Mouse (Mus musculus): ENCODE results near the gene Hsf3. TPM values are rescaled to one million over a fixed set of nuclear protein-coding genes. Genes with fewer than 3 reads are reported as not detected.

The Hsf3 gene
- polyA plus RNA-seq, 1 experiment: not detected

DNA sequence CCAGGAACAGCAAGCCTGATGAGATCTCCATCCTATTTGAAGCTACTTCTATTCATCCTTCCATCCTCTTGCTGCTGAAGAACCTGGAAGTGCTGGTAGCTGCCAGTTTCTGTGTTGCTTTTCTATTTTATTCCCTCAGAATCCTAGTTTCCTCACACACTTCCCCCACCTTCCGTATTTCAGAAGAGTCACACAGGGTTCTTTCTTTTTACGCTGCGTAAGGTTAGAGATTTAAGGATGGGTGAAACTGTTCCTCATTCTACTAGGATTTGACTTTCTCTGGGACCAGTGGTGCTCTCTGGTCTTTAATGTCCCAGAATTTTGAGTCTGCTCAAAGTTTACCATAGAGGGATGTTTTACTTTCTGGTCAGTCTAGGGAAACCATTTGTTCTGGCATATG lies 162.8 kb downstream of the Hsf3 start, which contains the start of gene Vsig4:
Gene Vsig4 (minus strand): TSS at position 101 of the 400 bp plus-strand sequence.
- WGBS: 94% methylated on average over 3 of the region's 3 CpGs
- H3K4me3 ChIP-seq (ENCODE audit: insufficient read depth, low read depth, low read length): no peak within 1 kb of the TSS

GRCm38 (mm10) chrX:96256509-96256908 lies 199.6 kb downstream of the Hsf3 start:
- Histone ChIP-seq H3K4me1 (ENCODE audit: control insufficient read depth, insufficient read depth, low read length) (no peaks in the 10 kb centered on the region), H3K4me3 (ENCODE audit: insufficient read depth, low read depth, low read length) (no peak overlapping the region), H3K27ac (ENCODE audit: insufficient read depth, low read depth, low read length) (no peak overlapping the region)
- TF ChIP-seq POLR2A (IDR thresholded peaks at IDR 0.05; ENCODE audit: insufficient read depth, low read depth, low read length) (no peak), CTCF (IDR thresholded peaks at IDR 0.05; ENCODE audit: insufficient read depth, low read depth, low read length) (no peak)

More for the DNA sequence above, 162.8 kb downstream of the Hsf3 start, which contains the start of gene Vsig4:
- no peaks in the 10 kb centered on the region for H3K4me1 ChIP-seq (ENCODE audit: control insufficient read depth, insufficient read depth, low read length)
- TF ChIP-seq POLR2A (IDR thresholded peaks at IDR 0.05; ENCODE audit: insufficient read depth, low read depth, low read length): no peak
- no peak for TF ChIP-seq CTCF (IDR thresholded peaks at IDR 0.05; ENCODE audit: insufficient read depth, low read depth, low read length)
- H3K27ac ChIP-seq (ENCODE audit: insufficient read depth, low read depth, low read length): no peak within 1 kb of the TSS

Other genes with a start within 250 kb of the Hsf3 start
- not detected in 2 replicates for gene Vsig4, start 162.9 kb downstream of the Hsf3 start, polyA plus RNA-seq (2012; ENCODE audit: insufficient read depth, insufficient read length, low replicate concordance, missing spikeins)
- not detected in 2 replicates for gene Heph, start 935 bp downstream of the Hsf3 start, polyA plus RNA-seq (2012; ENCODE audit: insufficient read depth, insufficient read length, low replicate concordance, missing spikeins)

All from olfactory bulb, adult 2 months (tissue).